9 mouse cellular contexts compared by ENCODE assay signal in the genomic region with DNA sequence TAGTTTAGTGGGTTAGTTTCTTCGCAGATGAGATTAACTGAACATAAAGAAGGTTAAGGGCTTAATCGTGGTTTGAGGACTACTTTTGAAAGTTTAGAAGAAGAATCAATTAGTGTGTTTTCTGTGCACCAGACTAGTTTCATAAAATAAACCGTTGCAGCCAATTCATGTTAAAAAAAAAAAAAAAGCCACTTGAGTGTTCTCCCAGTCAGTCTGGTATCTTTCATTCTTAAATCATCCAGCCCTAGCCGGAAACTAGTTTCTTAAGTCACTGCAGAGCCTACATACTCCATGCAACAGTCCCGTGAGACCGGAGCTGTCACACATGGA. TPM values are rescaled to one million over a fixed set of nuclear protein-coding genes. Genes with fewer than 3 reads are reported as not detected.
DNase-seq lines count a peak whose midpoint lies in the region; ATAC-seq lines count a peak whose summit lies in the region.
"Had no signal": no experiment of that assay in that cellular context is flagged by ENCODE, and none has a peak within 500 bp of the region (broad histone marks: within the 10 kb centered on the region; RNA-seq: fewer than 3 reads in every experiment).

No protein-coding gene starts in this region.

- H3K4me3 ChIP-seq in kidney, embryonic 16.5 days (ENCODE audit: low read length) = peak overlapping the region; percentile 90
- H3K4me3 ChIP-seq in hindbrain, embryonic 16.5 days (ENCODE audit: low read length) = peak overlapping the region; percentile 94
- peak overlapping the region; percentile 59 for H3K4me3 ChIP-seq in midbrain, embryonic 15.5 days

- H3K27ac ChIP-seq in kidney, embryonic 16.5 days (ENCODE audit: low read length) = peak overlapping the region; percentile 95
- peak overlapping the region; percentile 95; the same call in 1 of the 2 replicates for H3K27ac ChIP-seq in hindbrain, embryonic 16.5 days (ENCODE audit: low read depth, low read length)
- peak overlapping the region; percentile 94; the same call in 1 of the 2 replicates for H3K27ac ChIP-seq in midbrain, embryonic 15.5 days

- WGBS in kidney, embryonic 16.5 days = 15% methylated on average over 6 of the region's 6 CpGs
- 26% methylated on average over 6 of the region's 6 CpGs for WGBS in hindbrain, embryonic 16.5 days
- 17% methylated on average over 6 of the region's 6 CpGs for WGBS in midbrain, embryonic 15.5 days

- peaks cover 8% of the 10 kb centered on the region; the same call in 1 of the 2 replicates for H3K36me3 ChIP-seq in kidney, embryonic 16.5 days (ENCODE audit: insufficient read depth, low read length)
- 0 out of 2 replicates have a peak, but pooled peaks cover 4% of the 10 kb centered on the region for H3K36me3 ChIP-seq in hindbrain, embryonic 16.5 days (ENCODE audit: control insufficient read depth, insufficient read depth, low read length)
- no peaks in the 10 kb centered on the region for H3K36me3 ChIP-seq in midbrain, embryonic 15.5 days (replicated peaks)

- H3K4me2 ChIP-seq in kidney, embryonic 16.5 days (replicated peaks; ENCODE audit: low read depth, low read length) = peak overlapping the region; percentile 85
- peak overlapping the region; percentile 85 for H3K4me2 ChIP-seq in hindbrain, embryonic 16.5 days (ENCODE audit: low read length)
- H3K4me2 ChIP-seq in midbrain, embryonic 15.5 days = peak overlapping the region; percentile 90

- peak; percentile 25 for ATAC-seq in kidney, embryonic 16.5 days (ENCODE audit: low FRiP score, low TSS enrichment)
- no peak for ATAC-seq in hindbrain, embryonic 16.5 days
- no peak for ATAC-seq in midbrain, embryonic 15.5 days (replicated peaks)
- no peak for ATAC-seq in frontal cortex, adult (ENCODE audit: low TSS enrichment)
- ATAC-seq in erythroid progenitor cell, adult 5-6 weeks (replicated peaks; ENCODE audit: low FRiP score, poor library complexity, severe bottlenecking) = no peak

- peak overlapping the region; percentile 96 for H3K9ac ChIP-seq in kidney, embryonic 16.5 days (replicated peaks; ENCODE audit: low read length)
- H3K9ac ChIP-seq in hindbrain, embryonic 16.5 days (ENCODE audit: low read depth, low read length) = peak overlapping the region; percentile 97
- H3K9ac ChIP-seq in midbrain, embryonic 15.5 days = peak overlapping the region; percentile 57

- H3K27me3 ChIP-seq in kidney, embryonic 16.5 days (ENCODE audit: insufficient read depth, low read length) = no peaks in the 10 kb centered on the region
- H3K27me3 ChIP-seq in hindbrain, embryonic 16.5 days (replicated peaks; ENCODE audit: control insufficient read depth, insufficient read depth, low read length) = no peaks in the 10 kb centered on the region
- H3K27me3 ChIP-seq in midbrain, embryonic 15.5 days (replicated peaks) = no peaks in the 10 kb centered on the region

- H3K4me1 ChIP-seq in kidney, embryonic 16.5 days (ENCODE audit: insufficient read depth, low read length) = peaks cover 26% of the 10 kb centered on the region
- H3K4me1 ChIP-seq in hindbrain, embryonic 16.5 days (ENCODE audit: control insufficient read depth, insufficient read depth, low read depth, low read length) = peaks cover 13% of the 10 kb centered on the region
- peaks cover 19% of the 10 kb centered on the region for H3K4me1 ChIP-seq in midbrain, embryonic 15.5 days

- H3K9me3 ChIP-seq in kidney, embryonic 16.5 days (ENCODE audit: low read length) = no peaks in the 10 kb centered on the region
- no peaks in the 10 kb centered on the region for H3K9me3 ChIP-seq in hindbrain, embryonic 16.5 days (ENCODE audit: control insufficient read depth, low read length)
- no peaks in the 10 kb centered on the region for H3K9me3 ChIP-seq in midbrain, embryonic 15.5 days

- no peak for DNase-seq in kidney, postnatal 4 days
- peak; percentile 28 for DNase-seq in c-Kit-positive CD71-negative TER-119-negative erythroid progenitor cells, embryonic 14.5 days (ENCODE audit: low read depth)
- DNase-seq in natural killer cell, adult 2 months (ENCODE audit: low spot score in 2 of 2) = no peak

RNA-seq across cellular contexts. Expression of a gene that starts 1.3 kb away (rescaled TPM):
- 44.3 and 45.2 TPM in 2 replicates for polyA plus RNA-seq in kidney, embryonic 16.5 days (2015; fragmentation: Nextera tagmentation; extraction: Ambion mirVana)
- polyA plus RNA-seq in hindbrain, embryonic 16.5 days (2015; fragmentation: Nextera tagmentation; extraction: Ambion mirVana) = 79.8 and 88.4 TPM in 2 replicates
- 67.5 and 75.1 TPM in 2 replicates for polyA plus RNA-seq in midbrain, embryonic 15.5 days (2015; fragmentation: Nextera tagmentation; extraction: Ambion mirVana)
- 223 and 268 TPM in 2 replicates for total RNA-seq in erythroid progenitor cell, adult 5-6 weeks (2015; ENCODE audit: low replicate concordance)
- total RNA-seq in erythroid progenitor cell, adult 5-6 weeks (2017; ENCODE audit: low replicate concordance) = 169 and 259 TPM in 2 replicates

RNA-seq across cellular contexts. Expression of a gene that starts 1.4 kb away (rescaled TPM):
- 21.7 and 24.5 TPM in 2 replicates for polyA plus RNA-seq in kidney, embryonic 16.5 days (2015; fragmentation: Nextera tagmentation; extraction: Ambion mirVana)
- 31.8 and 36.7 TPM in 2 replicates for polyA plus RNA-seq in hindbrain, embryonic 16.5 days (2015; fragmentation: Nextera tagmentation; extraction: Ambion mirVana)
- polyA plus RNA-seq in midbrain, embryonic 15.5 days (2015; fragmentation: Nextera tagmentation; extraction: Ambion mirVana) = 43.0 and 46.3 TPM in 2 replicates
- 2.1 and 12.3 TPM in 2 replicates for total RNA-seq in erythroid progenitor cell, adult 5-6 weeks (2015; ENCODE audit: low replicate concordance)
- 0.90 and 5.2 TPM in 2 replicates for total RNA-seq in erythroid progenitor cell, adult 5-6 weeks (2017; ENCODE audit: low replicate concordance)

RNA-seq across cellular contexts. Expression of a gene that starts 55.8 kb away (rescaled TPM):
- polyA plus RNA-seq in kidney, embryonic 16.5 days (2015; fragmentation: Nextera tagmentation; extraction: Ambion mirVana) = 1.1 and 1.2 TPM in 2 replicates
- not detected in 2 replicates for polyA plus RNA-seq in hindbrain, embryonic 16.5 days (2015; fragmentation: Nextera tagmentation; extraction: Ambion mirVana)
- polyA plus RNA-seq in midbrain, embryonic 15.5 days (2015; fragmentation: Nextera tagmentation; extraction: Ambion mirVana) = not detected in 2 replicates
- total RNA-seq in erythroid progenitor cell, adult 5-6 weeks (2015; ENCODE audit: low replicate concordance) = not detected in 2 replicates
- not detected in 2 replicates for total RNA-seq in erythroid progenitor cell, adult 5-6 weeks (2017; ENCODE audit: low replicate concordance)
- polyA plus RNA-seq: brain, embryonic 14.5 days had no signal
